Mouse (Mus musculus) embryonic facial prominence, embryonic 13.5 days (tissue): ENCODE data around the gene Rgs18. TPM values are rescaled to one million over a fixed set of nuclear protein-coding genes. Genes with fewer than 3 reads are reported as not detected.

ENCODE experiments used
- ATAC-seq: fragments of 200-750 bp; cut with Nextera tagmentation; 2 replicates; pipeline ENCODE4 v1.8.0; 2017; ENCODE audit warnings: low read depth; ENCODE audit not compliant: insufficient number of reproducible peaks, insufficient read depth, low FRiP score, low TSS enrichment
- H3K27ac ChIP-seq: fragments of 300-500 bp; sonication (generic); 2 replicates; pipeline ENCODE4 v1.5.1; 2015; ENCODE audit warnings: moderate library complexity, mild to moderate bottlenecking, inconsistent platforms
- H3K27me3 ChIP-seq: fragments of 300-500 bp; sonication (generic); 2 replicates; pipeline ENCODE4 v1.6.1; 2015; ENCODE audit warnings: mild to moderate bottlenecking, inconsistent platforms
- H3K36me3 ChIP-seq: fragments of 300-500 bp; sonication (generic); 2 replicates; pipeline ENCODE4 v1.6.1; 2015; ENCODE audit warnings: mild to moderate bottlenecking, inconsistent platforms
- H3K4me1 ChIP-seq: fragments of 300-500 bp; sonication (generic); 2 replicates; pipeline ENCODE4 v1.6.1; 2015; ENCODE audit warnings: inconsistent platforms
- H3K4me2 ChIP-seq: fragments of 300-500 bp; sonication (generic); 2 replicates; pipeline ENCODE4 v1.6.1; 2015; ENCODE audit warnings: moderate library complexity, mild to moderate bottlenecking, inconsistent platforms
- H3K4me3 ChIP-seq: fragments of 300-500 bp; sonication (generic); 2 replicates; pipeline ENCODE4 v1.5.1; 2015; ENCODE audit warnings: mild to moderate bottlenecking, inconsistent platforms
- H3K9ac ChIP-seq: fragments of 300-500 bp; sonication (generic); 2 replicates; pipeline ENCODE4 v1.6.1; 2015; ENCODE audit warnings: mild to moderate bottlenecking, inconsistent platforms
- H3K9me3 ChIP-seq: fragments of 300-500 bp; sonication (generic); 2 replicates; pipeline ENCODE4 v1.6.1; 2016; ENCODE audit warnings: inconsistent platforms
- WGBS: fragments of 180-500 bp; shearing (Covaris S2); methylation state at CpG from one replicate; pipeline ENCODE4 v1.1.7; 2015; ENCODE audit warnings: mixed read lengths; 5-methylcytosine and 5-hydroxymethylcytosine counted together
- polyA plus RNA-seq: library from polyadenylated mRNA; unstranded; fragments of >200 nt; fragmentation: Nextera tagmentation; extraction: Ambion mirVana; gene quantifications from 2 replicates; pipeline ENCODE4 v1.2.1, GENCODE M21; 2015

Gene Rgs18
- polyA plus RNA-seq = 2.2 and 2.3 TPM in 2 replicates

DNA sequence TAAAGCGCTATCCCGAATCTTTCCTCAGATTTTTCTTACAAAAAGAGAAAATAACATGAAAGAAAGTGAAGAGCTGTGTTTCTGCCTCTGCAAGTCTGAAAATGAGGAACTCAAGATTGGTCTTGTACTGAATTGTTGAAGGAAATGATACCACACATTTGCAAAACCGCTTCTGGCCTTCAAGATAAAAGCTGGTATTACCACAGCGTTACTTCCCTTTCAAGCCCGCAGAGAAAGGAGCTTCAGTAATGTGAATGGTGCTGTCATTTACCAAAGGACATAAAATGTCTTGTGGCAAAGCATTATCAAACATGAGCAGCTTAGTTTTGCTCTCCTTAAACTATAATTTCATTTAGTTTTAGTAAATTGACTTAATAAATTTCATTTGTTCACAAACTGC, at the start of gene Rgs18:
Gene Rgs18, minus strand, starts transcription at position 105 of the 400 bp plus-strand sequence.
- no peaks in the 10 kb centered on the region for H3K36me3 ChIP-seq
- H3K27me3 ChIP-seq = no peaks in the 10 kb centered on the region
- H3K9me3 ChIP-seq = 0 out of 2 replicates have a peak, but pooled peaks cover 3% of the 10 kb centered on the region
- ATAC-seq = no peak
- no peak within 1 kb of the TSS for H3K4me3 ChIP-seq
- H3K4me2 ChIP-seq = no peak within 1 kb of the TSS
- no peak within 1 kb of the TSS for H3K27ac ChIP-seq
- H3K4me1 ChIP-seq = no peaks in the 10 kb centered on the region
- H3K9ac ChIP-seq = no peak within 1 kb of the TSS
- WGBS = 69% methylated on average over 5 of the region's 5 CpGs

DNA sequence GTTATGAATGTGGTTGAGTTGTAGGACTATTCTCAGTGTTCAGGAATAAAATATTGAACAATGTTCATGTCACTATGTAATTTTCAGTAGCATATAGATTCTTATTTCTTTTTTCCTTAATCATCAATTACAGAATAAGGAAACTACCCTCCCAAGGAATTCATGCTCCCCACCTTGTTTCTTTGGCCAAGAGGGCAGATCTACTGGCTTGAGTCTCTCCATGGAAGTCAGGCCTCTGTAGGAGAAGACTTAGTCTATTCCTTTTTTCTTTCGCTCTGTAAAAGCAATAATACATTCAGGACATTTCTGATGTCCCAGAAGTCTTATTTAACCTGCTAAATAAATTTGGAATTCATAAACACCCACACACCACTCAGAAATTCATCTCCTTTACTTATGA, 841 bp downstream of the Rgs18 start:
- ATAC-seq = no peak
- H3K4me1 ChIP-seq = no peaks in the 10 kb centered on the region
- H3K9me3 ChIP-seq = 0 out of 2 replicates have a peak, but pooled peaks cover 3% of the 10 kb centered on the region
- H3K9ac ChIP-seq = no peak overlapping the region
- no peak overlapping the region for H3K4me2 ChIP-seq
- H3K27me3 ChIP-seq = no peaks in the 10 kb centered on the region
- WGBS = 80% methylated on average over 1 of the region's 1 CpGs
- no peak overlapping the region for H3K27ac ChIP-seq
- no peak overlapping the region for H3K4me3 ChIP-seq
- H3K36me3 ChIP-seq = no peaks in the 10 kb centered on the region

DNA sequence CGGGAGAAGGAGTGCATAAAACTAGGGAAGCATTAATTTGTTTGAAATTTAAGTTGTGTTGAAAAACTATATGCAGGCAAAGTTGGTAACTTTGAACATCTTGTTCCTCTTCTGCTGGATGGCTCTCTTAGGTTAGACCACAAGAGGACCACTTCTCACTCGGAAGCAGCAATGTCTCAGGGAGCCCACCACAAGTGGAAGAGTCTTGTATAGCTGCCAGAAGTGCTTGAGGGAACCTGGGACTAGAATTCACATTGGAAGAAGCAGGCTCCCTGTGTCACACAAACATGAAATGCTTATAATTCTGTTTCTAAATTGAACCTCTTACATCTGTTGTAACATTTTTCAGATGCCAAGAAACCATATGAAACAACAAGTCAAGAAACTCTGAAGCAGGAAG, 9.0 kb downstream of the Rgs18 start:
- Histone ChIP-seq H3K4me1 (no peaks in the 10 kb centered on the region), H3K27ac (no peak overlapping the region), H3K4me3 (no peak overlapping the region), H3K27me3 (no peaks in the 10 kb centered on the region), H3K36me3 (no peaks in the 10 kb centered on the region), H3K9ac (no peak overlapping the region), H3K9me3 (no peaks in the 10 kb centered on the region), H3K4me2 (no peak overlapping the region)
- 53% methylated on average over 2 of the region's 2 CpGs for WGBS
- ATAC-seq = no peak

DNA sequence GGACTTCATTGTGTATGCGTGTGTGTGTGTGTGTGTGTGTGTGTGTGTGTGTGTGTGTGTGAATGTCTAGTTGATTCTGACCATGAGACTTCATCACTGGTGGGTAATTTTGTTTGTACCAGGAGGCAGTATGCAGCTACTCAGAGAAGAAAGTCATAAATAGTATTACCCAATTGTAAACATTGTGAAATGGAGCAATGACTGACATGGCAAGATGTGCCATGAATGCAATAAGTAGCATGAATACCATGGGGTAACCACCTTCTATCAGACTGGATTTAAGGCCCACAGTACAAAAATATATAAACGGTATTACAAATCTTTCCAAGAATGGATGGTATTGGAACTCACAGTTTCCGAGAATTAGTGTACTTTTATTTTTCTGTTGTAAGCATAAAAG, 14.4 kb downstream of the Rgs18 start:
- no peaks in the 10 kb centered on the region for H3K27me3 ChIP-seq
- ATAC-seq = no peak
- no peaks in the 10 kb centered on the region for H3K4me1 ChIP-seq
- H3K4me2 ChIP-seq = no peak overlapping the region
- H3K27ac ChIP-seq = no peak overlapping the region
- H3K4me3 ChIP-seq = no peak overlapping the region
- WGBS = 82% methylated on average over 3 of the region's 3 CpGs
- H3K9me3 ChIP-seq = no peaks in the 10 kb centered on the region
- H3K36me3 ChIP-seq = no peaks in the 10 kb centered on the region
- no peak overlapping the region for H3K9ac ChIP-seq

DNA sequence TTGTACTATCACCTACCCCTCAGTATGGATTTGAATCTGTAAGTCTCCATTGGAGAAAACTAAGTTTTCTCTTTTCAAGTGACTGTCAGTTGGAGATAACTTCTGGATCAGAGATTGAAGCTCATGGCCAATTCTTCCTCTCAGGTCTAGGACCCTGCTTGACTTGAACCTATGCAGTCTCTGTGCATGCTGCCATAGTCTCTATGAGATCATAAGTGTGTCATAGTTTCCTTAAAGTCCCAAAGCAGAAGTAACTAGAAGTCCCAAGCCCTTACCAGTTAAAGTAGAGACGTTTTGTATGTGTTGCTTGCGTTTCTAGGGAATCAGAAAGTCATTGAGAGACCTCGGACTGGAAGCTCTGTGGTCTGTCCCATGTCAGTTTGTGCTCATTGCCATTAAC, 24.5 kb downstream of the Rgs18 start:
- H3K27ac ChIP-seq = no peak overlapping the region
- H3K4me1 ChIP-seq = no peaks in the 10 kb centered on the region
- H3K4me2 ChIP-seq = no peak overlapping the region
- no peak for ATAC-seq
- no peak overlapping the region for H3K4me3 ChIP-seq
- no peaks in the 10 kb centered on the region for H3K27me3 ChIP-seq
- no peaks in the 10 kb centered on the region for H3K9me3 ChIP-seq
- H3K9ac ChIP-seq = no peak overlapping the region
- 73% methylated on average over 3 of the region's 3 CpGs for WGBS
- H3K36me3 ChIP-seq = no peaks in the 10 kb centered on the region

DNA sequence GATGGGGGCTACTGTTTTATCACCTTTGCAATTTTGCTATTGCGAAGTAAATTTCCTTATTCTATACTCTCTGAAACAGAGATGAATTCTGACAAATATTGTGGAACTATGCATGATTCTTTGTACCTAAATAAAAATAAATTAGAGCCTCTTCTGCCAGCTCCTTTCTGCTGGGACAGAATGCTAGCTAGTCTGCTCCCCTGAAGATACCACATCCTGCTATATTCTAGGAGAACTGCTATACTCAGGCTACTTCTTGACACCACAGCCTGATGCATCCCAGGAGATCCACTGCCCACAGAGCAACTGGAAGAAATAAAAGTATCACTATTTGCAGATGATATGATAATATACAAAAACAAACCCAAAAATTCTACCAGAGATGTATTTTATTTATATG, 29.1 kb downstream of the Rgs18 start:
- Histone ChIP-seq H3K9ac (no peak overlapping the region), H3K27ac (no peak overlapping the region), H3K4me2 (no peak overlapping the region), H3K9me3 (no peaks in the 10 kb centered on the region), H3K4me1 (no peaks in the 10 kb centered on the region), H3K36me3 (no peaks in the 10 kb centered on the region), H3K4me3 (no peak overlapping the region), H3K27me3 (no peaks in the 10 kb centered on the region)
- ATAC-seq = no peak
- WGBS = 94% methylated on average over 1 of the region's 1 CpGs

DNA sequence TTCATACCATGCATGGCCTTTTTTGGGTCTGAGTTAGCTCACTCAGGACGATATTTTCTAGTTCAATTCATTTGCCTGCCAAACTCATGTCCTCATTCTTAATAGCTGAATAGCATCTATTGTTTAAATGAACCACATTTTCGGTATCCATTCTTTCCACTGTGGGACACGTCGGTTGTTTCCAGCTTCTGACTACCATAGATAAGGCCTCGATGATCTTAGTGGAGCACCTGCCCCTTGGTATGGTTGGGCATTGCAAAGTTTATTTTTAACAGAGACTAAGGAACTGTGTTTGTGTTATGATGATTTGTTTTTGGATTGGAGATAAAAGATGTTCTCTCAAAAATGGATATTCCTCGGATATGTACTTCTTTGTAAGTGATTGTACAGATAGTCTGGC, 37.5 kb downstream of the Rgs18 start:
- Histone ChIP-seq H3K4me3 (no peak overlapping the region), H3K9ac (no peak overlapping the region), H3K27ac (no peak overlapping the region), H3K4me2 (no peak overlapping the region), H3K36me3 (no peaks in the 10 kb centered on the region), H3K9me3 (no peaks in the 10 kb centered on the region), H3K27me3 (no peaks in the 10 kb centered on the region), H3K4me1 (no peaks in the 10 kb centered on the region)
- ATAC-seq = no peak
- WGBS = 89% methylated on average over 6 of the region's 6 CpGs

DNA sequence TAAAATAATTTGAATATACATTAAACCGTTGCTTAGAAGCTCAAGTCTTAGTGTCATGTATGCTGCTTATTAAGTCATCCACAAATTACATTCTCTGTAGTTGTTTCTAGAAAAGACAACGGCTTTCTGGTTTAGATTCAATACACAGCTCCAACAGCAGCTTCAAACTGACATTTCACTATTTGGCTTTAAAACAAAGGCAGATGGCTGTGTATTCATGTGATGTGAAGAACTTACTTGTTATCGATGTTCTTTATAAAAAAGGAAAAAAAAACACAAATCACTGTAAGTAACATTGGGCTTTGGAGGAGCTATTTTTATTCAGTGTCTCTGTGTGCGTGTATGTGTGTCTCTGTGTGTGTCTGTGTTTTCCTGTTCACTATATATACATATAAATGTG, 54.5 kb downstream of the Rgs18 start:
- no peaks in the 10 kb centered on the region for H3K9me3 ChIP-seq
- no peaks in the 10 kb centered on the region for H3K27me3 ChIP-seq
- no peak overlapping the region for H3K27ac ChIP-seq
- WGBS = 86% methylated on average over 4 of the region's 4 CpGs
- H3K36me3 ChIP-seq = no peaks in the 10 kb centered on the region
- no peak overlapping the region for H3K4me2 ChIP-seq
- H3K4me3 ChIP-seq = no peak overlapping the region
- ATAC-seq = no peak
- H3K4me1 ChIP-seq = no peaks in the 10 kb centered on the region
- H3K9ac ChIP-seq = no peak overlapping the region

DNA sequence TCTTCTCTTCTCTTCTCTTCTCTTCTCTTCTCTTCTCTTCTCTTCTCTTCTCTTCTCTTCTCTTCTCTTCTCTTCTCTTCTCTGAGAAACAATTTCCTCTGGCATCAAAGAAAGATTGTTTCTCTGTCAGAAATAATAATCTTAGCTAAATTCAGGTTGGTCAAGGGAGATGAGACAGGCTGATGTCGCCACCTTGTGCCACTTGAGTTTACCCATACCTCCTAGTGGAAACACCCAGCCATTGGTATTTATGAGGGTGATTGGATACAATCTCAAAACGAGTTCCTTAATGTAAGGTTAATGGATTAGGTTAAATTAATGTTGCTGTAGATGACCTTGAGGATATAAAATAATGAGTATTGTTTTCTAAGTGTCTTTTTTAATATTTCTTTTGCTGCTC, 70.9 kb downstream of the Rgs18 start:
- Histone ChIP-seq H3K9me3 (no peaks in the 10 kb centered on the region), H3K36me3 (no peaks in the 10 kb centered on the region), H3K27ac (no peak overlapping the region), H3K9ac (no peak overlapping the region), H3K4me2 (no peak overlapping the region), H3K4me3 (no peak overlapping the region), H3K27me3 (no peaks in the 10 kb centered on the region), H3K4me1 (no peaks in the 10 kb centered on the region)
- ATAC-seq = no peak
- WGBS = 43% methylated on average over 2 of the region's 2 CpGs

Other genes starting within 250 kb of the Rgs18 start
- not detected in 2 replicates for gene Rgs21, start 207.8 kb downstream of the Rgs18 start, polyA plus RNA-seq